Mouse (Mus musculus): ENCODE measurements around the gene Gm20388. TPM values are rescaled to one million over a fixed set of nuclear protein-coding genes. Genes with fewer than 3 reads are reported as not detected.

Gm20388 gene
- polyA plus RNA-seq, 1 experiment from 2014 or later = 7.4 TPM

DNA sequence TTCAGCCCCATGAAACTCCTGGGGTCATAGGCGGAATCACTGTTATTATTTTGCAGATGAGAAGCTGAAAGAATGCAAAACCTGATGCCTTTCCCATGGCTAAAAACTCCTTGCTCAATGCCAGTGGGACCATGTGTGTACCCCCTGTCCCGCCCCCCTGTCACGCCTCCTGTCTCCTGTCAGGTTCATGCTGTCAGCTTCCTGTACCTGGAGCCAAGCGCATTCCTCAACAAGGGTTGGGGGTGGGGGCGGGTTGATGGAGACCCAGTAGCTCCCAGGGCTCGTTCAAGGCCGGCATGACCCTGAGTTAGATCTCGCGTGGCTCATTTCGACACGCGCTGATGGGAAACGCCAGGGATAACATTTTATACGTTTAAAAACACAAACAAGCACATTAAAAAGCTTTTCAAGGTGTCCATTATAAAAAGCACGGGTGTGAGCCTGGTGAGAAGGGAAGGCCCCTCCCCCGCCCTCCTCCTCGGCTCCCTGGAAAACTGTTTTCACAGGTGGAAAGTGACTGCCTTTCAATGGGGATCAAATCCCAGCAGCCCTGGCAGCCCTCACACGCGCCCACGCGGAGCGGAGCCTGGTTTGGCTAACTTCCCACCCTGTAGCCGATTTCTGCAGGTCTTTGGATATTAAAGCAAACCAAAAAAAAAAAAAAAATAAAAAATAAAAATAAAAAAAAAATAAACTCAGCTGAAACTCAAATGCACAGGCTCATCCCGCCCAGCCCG, 1563.7 kb downstream of the Gm20388 start:
- Histone ChIP-seq H3K27me3 (ENCODE audit: control insufficient read depth, insufficient read depth, low read length) (no peaks in the 10 kb centered on the region), H3K4me2 (ENCODE audit: low read depth, low read length) (peak overlapping the region; percentile 43), H3K4me1 (ENCODE audit: control insufficient read depth, insufficient read depth, low read length) (no peaks in the 10 kb centered on the region; the same call in 1 of the 2 replicates), H3K4me3 (replicated peaks; ENCODE audit: low read length) (0 out of 2 replicates have a peak overlapping the region, but pooled peaks have one; percentile 3), H3K36me3 (ENCODE audit: control insufficient read depth, insufficient read depth, low read length) (no peaks in the 10 kb centered on the region), H3K9me3 (replicated peaks; ENCODE audit: control insufficient read depth, low read length) (no peaks in the 10 kb centered on the region), H3K27ac (ENCODE audit: low read length) (no peak overlapping the region), H3K9ac (ENCODE audit: low read length) (no peak overlapping the region; the same call in 1 of the 2 replicates)
- no peak for ATAC-seq (ENCODE audit: insufficient read depth, low FRiP score)
- whole genome bisulfite sequencing = 12% methylated on average over 25 of the region's 25 CpGs

DNA sequence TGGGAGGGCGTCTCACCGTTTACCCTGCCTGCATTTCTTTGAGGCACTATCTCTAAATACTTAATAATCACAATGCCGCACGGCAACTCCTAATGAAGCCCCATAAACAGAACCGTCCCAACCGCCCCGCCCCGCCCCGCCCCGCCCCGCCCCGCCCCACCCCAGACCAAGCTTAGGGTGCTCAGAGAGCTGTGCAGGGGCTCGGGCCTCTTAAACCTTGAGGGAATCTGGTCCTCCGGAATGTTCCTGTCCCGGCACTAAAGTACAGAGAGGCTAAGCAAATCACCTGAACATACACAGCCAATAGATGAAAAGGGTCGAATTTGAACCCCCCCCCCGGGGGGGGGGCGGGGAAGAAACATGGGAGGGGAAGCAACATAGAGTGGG, 1564.2 kb downstream of the Gm20388 start:
- H3K36me3 ChIP-seq (ENCODE audit: control insufficient read depth, insufficient read depth, low read length) = no peaks in the 10 kb centered on the region
- 0 out of 2 replicates have a peak, but pooled peaks have one; percentile 17 for ATAC-seq (ENCODE audit: insufficient read depth, low FRiP score)
- 0 out of 2 replicates have a peak overlapping the region, but pooled peaks have one; percentile 3 for H3K4me3 ChIP-seq (replicated peaks; ENCODE audit: low read length)
- H3K4me2 ChIP-seq (ENCODE audit: low read depth, low read length) = peak overlapping the region; percentile 43
- 3% methylated on average over 17 of the region's 18 CpGs for WGBS
- H3K9me3 ChIP-seq (replicated peaks; ENCODE audit: control insufficient read depth, low read length) = no peaks in the 10 kb centered on the region
- H3K27me3 ChIP-seq (ENCODE audit: control insufficient read depth, insufficient read depth, low read length) = no peaks in the 10 kb centered on the region
- no peak overlapping the region for H3K27ac ChIP-seq (ENCODE audit: low read length)
- H3K4me1 ChIP-seq (ENCODE audit: control insufficient read depth, insufficient read depth, low read length) = no peaks in the 10 kb centered on the region; the same call in 1 of the 2 replicates
- H3K9ac ChIP-seq (ENCODE audit: low read length) = no peak overlapping the region; the same call in 1 of the 2 replicates

DNA sequence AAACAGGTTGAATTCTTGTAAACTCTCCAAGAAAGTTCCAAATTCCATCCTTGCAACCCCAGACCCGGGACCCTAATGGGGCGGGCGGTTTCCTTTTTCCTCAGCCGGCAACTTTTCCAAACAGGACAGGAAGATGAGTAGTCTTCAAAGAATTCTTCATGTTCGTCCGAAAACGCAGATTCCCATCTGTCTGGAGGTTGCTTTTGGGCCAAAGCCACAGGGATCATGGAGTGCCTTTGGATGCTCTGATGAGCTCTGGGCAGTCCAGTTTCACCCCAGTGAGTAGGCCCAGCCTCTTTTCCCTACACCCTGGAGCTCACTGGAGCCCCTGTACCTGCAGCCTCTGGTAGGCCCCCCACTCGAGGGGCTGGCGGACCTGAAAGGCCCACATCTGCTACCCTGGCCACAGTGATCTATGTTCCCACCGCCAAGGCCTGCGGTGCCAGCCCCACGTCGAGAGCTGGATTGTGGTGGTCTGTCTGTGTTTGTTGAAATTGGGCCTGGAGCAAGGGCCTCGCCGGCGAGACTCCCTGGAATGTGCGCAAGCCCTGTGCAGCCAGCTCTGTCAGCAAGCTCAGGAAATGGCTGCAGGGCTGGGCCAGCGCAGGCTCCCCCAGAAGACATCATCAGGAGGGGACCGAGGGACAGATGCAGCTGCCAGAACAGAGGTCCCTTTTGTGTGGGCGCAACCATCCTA, 1567.4 kb downstream of the Gm20388 start:
- 55% methylated on average over 20 of the region's 20 CpGs for WGBS
- no peak for ATAC-seq (ENCODE audit: insufficient read depth, low FRiP score)
- Histone ChIP-seq H3K27ac (ENCODE audit: low read length) (no peak overlapping the region), H3K4me1 (ENCODE audit: control insufficient read depth, insufficient read depth, low read length) (no peaks in the 10 kb centered on the region; the same call in 1 of the 2 replicates), H3K27me3 (ENCODE audit: control insufficient read depth, insufficient read depth, low read length) (no peaks in the 10 kb centered on the region), H3K9ac (ENCODE audit: low read length) (no peak overlapping the region), H3K4me3 (replicated peaks; ENCODE audit: low read length) (no peak overlapping the region), H3K36me3 (ENCODE audit: control insufficient read depth, insufficient read depth, low read length) (no peaks in the 10 kb centered on the region), H3K4me2 (ENCODE audit: low read depth, low read length) (no peak overlapping the region), H3K9me3 (replicated peaks; ENCODE audit: control insufficient read depth, low read length) (no peaks in the 10 kb centered on the region)

DNA sequence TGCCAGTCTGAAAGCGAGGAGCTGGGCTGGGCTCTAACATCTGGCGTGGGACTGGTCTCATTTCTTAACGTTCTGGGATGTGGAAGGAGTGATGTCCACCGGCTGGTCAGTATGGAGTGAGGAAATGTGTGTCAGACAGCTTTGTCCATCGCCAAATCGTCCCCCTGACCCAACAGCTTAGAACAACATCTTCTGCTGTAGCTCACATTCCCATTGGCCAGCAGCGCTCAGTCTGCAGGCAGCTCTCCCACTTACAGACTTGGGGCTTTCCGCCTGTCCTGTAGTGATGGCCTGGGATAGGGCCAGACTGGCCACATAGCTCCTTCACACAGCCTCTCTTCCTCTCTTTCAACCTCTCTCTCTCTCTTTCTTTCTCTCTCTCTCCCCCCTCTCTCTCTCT, 1568.5 kb downstream of the Gm20388 start:
- WGBS = 68% methylated on average over 8 of the region's 8 CpGs
- no peak overlapping the region for H3K27ac ChIP-seq (ENCODE audit: low read length)
- H3K4me1 ChIP-seq (ENCODE audit: control insufficient read depth, insufficient read depth, low read length) = no peaks in the 10 kb centered on the region; the same call in 1 of the 2 replicates

DNA sequence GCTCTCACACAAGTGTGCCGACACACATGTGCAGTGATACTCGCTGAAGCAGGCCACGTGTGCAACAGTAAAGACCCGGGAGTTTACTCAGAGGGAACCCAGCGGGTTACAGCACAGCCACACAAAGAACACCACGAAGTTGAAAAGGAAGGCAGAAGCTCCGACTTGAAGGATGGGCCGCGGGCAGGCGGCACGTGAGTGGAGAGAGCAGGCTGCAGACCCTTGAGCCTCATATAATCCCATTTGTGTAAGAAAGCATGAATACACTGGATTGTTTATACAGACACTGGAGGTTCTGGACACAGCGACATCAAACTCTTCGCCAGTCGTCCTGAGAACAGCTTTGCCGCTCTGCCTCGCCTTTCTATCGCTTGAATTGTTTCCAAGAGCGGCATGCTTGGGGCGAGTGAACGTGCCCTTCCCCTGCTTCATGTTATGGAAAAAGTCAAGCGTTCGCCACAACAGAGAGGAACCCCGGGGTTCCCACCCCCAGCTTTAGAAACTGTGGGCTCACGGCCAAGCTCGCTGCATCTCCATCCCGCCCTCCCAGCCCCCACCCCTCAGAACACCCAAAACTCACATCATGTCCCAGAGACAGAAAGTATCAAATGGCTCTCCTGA, 1569.9 kb downstream of the Gm20388 start:
- Histone ChIP-seq H3K27ac (ENCODE audit: low read length) (no peak overlapping the region), H3K4me3 (replicated peaks; ENCODE audit: low read length) (no peak overlapping the region), H3K9me3 (replicated peaks; ENCODE audit: control insufficient read depth, low read length) (no peaks in the 10 kb centered on the region), H3K36me3 (ENCODE audit: control insufficient read depth, insufficient read depth, low read length) (no peaks in the 10 kb centered on the region), H3K27me3 (ENCODE audit: control insufficient read depth, insufficient read depth, low read length) (no peaks in the 10 kb centered on the region), H3K9ac (ENCODE audit: low read length) (peak overlapping the region; percentile 13; the same call in 1 of the 2 replicates), H3K4me2 (ENCODE audit: low read depth, low read length) (0 out of 2 replicates have a peak overlapping the region, but pooled peaks have one; percentile 8), H3K4me1 (ENCODE audit: control insufficient read depth, insufficient read depth, low read length) (no peaks in the 10 kb centered on the region)
- 38% methylated on average over 26 of the region's 26 CpGs for WGBS
- ATAC-seq (ENCODE audit: insufficient read depth, low FRiP score) = no peak

More for the DNA sequence above, 1568.5 kb downstream of the Gm20388 start:
- Histone ChIP-seq H3K9ac (ENCODE audit: low read length) (no peak overlapping the region), H3K4me3 (replicated peaks; ENCODE audit: low read length) (no peak overlapping the region), H3K4me2 (ENCODE audit: low read depth, low read length) (no peak overlapping the region), H3K27me3 (ENCODE audit: control insufficient read depth, insufficient read depth, low read length) (no peaks in the 10 kb centered on the region), H3K36me3 (ENCODE audit: control insufficient read depth, insufficient read depth, low read length) (no peaks in the 10 kb centered on the region), H3K9me3 (replicated peaks; ENCODE audit: control insufficient read depth, low read length) (no peaks in the 10 kb centered on the region)
- 0 out of 2 replicates have a peak, but pooled peaks have one; percentile 14 for ATAC-seq (ENCODE audit: insufficient read depth, low FRiP score)

DNA sequence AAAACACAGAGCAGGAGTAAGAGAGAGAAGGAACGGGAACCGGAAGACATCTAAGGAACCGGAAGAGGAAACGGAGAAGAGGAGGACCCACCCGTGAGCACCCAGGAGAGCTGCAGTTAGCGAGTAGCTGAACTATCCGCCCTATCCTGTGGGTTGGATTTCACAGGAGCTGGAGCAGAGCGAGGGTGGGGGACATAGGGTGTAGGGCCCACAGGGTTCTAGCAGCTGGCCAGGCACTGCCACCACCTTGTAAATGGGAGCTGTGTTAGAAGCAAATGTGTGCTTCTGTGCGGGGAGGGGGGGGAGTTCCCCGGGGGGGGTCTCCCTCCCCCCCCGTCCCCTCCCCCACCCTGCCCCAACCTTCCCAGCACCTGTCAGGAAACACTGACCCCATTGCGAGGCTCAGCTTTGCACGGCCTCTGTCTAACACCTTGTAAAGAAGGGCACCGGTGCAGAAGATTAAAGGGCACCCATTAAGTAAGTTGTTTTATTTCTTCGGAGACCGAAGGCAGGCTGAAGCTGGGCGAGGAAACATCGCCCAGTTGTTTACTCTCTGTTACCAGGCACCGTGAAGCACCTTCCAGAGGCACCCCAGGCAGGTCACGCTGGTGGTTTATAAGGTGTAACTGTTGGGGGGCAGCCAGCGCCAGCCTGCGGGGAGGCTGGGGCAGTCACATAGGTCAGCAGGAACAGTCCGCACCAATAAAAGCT, 1573.6 kb downstream of the Gm20388 start:
- no peaks in the 10 kb centered on the region for H3K4me1 ChIP-seq (ENCODE audit: control insufficient read depth, insufficient read depth, low read length)
- WGBS = 48% methylated on average over 23 of the region's 23 CpGs
- ATAC-seq (ENCODE audit: insufficient read depth, low FRiP score) = no peak
- no peak overlapping the region for H3K27ac ChIP-seq (ENCODE audit: low read length)
- no peak overlapping the region for H3K9ac ChIP-seq (ENCODE audit: low read length)
- no peak overlapping the region for H3K4me2 ChIP-seq (ENCODE audit: low read depth, low read length)
- no peaks in the 10 kb centered on the region for H3K27me3 ChIP-seq (ENCODE audit: control insufficient read depth, insufficient read depth, low read length)
- H3K36me3 ChIP-seq (ENCODE audit: control insufficient read depth, insufficient read depth, low read length) = no peaks in the 10 kb centered on the region
- no peak overlapping the region for H3K4me3 ChIP-seq (replicated peaks; ENCODE audit: low read length)
- H3K9me3 ChIP-seq (replicated peaks; ENCODE audit: control insufficient read depth, low read length) = no peaks in the 10 kb centered on the region

DNA sequence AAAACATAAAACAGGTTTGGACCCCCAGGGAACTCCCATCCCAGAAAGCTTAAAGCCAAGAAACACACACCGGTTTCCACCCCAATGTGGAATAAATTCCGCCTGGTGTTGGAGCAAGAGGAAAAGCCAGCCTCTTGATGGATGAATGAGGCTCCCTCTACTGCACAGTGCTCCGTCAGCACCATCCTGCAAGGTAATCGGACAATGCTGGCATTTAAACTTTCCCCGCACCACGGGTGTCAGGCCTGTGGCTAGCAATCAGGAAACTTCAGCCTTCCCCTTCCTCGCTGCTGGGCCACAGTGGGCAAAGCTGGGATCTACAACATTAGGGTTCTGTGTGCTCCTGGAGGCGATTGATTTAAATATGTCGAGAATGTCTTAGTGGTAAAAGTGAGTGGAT, 1581.0 kb downstream of the Gm20388 start:
- Histone ChIP-seq H3K36me3 (ENCODE audit: control insufficient read depth, insufficient read depth, low read length) (no peaks in the 10 kb centered on the region), H3K4me3 (replicated peaks; ENCODE audit: low read length) (no peak overlapping the region), H3K9me3 (replicated peaks; ENCODE audit: control insufficient read depth, low read length) (no peaks in the 10 kb centered on the region), H3K9ac (ENCODE audit: low read length) (no peak overlapping the region), H3K4me2 (ENCODE audit: low read depth, low read length) (no peak overlapping the region), H3K4me1 (ENCODE audit: control insufficient read depth, insufficient read depth, low read length) (no peaks in the 10 kb centered on the region), H3K27ac (ENCODE audit: low read length) (no peak overlapping the region), H3K27me3 (ENCODE audit: control insufficient read depth, insufficient read depth, low read length) (no peaks in the 10 kb centered on the region)
- 58% methylated on average over 9 of the region's 9 CpGs for WGBS
- ATAC-seq (ENCODE audit: insufficient read depth, low FRiP score) = no peak

DNA sequence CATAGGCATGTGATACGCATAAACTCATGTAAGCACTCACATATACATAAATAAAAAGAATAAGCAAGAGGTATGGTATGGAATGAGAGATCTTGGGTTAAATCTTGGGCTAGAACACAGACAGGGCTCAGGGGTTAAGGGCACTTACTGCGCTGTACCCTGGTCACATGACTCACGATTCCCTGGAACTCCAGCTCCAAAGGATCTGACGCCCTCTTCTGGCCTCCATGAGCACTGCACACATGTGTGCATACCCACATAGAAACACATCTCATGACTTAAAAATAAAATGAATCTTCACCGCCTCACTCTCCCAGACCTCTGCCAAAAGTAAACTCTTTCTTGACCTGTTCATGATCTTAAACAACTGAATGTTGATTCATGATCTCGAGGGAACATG, 1587.0 kb downstream of the Gm20388 start:
- Histone ChIP-seq H3K9ac (ENCODE audit: low read length) (no peak overlapping the region), H3K9me3 (replicated peaks; ENCODE audit: control insufficient read depth, low read length) (no peaks in the 10 kb centered on the region), H3K4me2 (ENCODE audit: low read depth, low read length) (no peak overlapping the region), H3K4me3 (replicated peaks; ENCODE audit: low read length) (no peak overlapping the region), H3K27ac (ENCODE audit: low read length) (no peak overlapping the region), H3K4me1 (ENCODE audit: control insufficient read depth, insufficient read depth, low read length) (no peaks in the 10 kb centered on the region), H3K36me3 (ENCODE audit: control insufficient read depth, insufficient read depth, low read length) (no peaks in the 10 kb centered on the region), H3K27me3 (ENCODE audit: control insufficient read depth, insufficient read depth, low read length) (0 out of 2 replicates have a peak, but pooled peaks cover 2% of the 10 kb centered on the region)
- WGBS = 77% methylated on average over 6 of the region's 6 CpGs
- no peak for ATAC-seq (ENCODE audit: insufficient read depth, low FRiP score)
